Mouse (Mus musculus): ENCODE data around the gene Ccdc96. TPM values are rescaled to one million over a fixed set of nuclear protein-coding genes. Genes with fewer than 3 reads are reported as not detected.

Gene Ccdc96
- polyA plus RNA-seq, 1 experiment from 2014 or later = 0.30 TPM

GRCm38 (mm10) chr5:36465889-36466288 lies 18.5 kb upstream of the Ccdc96 start:
- Histone ChIP-seq H3K9ac (ENCODE audit: low read length) (peak overlapping the region; percentile 89), H3K36me3 (ENCODE audit: control insufficient read depth, insufficient read depth, low read length) (peaks cover 12% of the 10 kb centered on the region; the same call in 1 of the 2 replicates), H3K4me2 (ENCODE audit: low read depth, low read length) (peak overlapping the region; percentile 88), H3K4me3 (replicated peaks; ENCODE audit: low read length) (peak overlapping the region; percentile 94), H3K27ac (ENCODE audit: low read length) (no peak overlapping the region), H3K9me3 (replicated peaks; ENCODE audit: control insufficient read depth, low read length) (no peaks in the 10 kb centered on the region), H3K4me1 (ENCODE audit: control insufficient read depth, insufficient read depth, low read length) (peaks cover 9% of the 10 kb centered on the region), H3K27me3 (ENCODE audit: control insufficient read depth, insufficient read depth, low read length) (no peaks in the 10 kb centered on the region)
- ATAC-seq (ENCODE audit: insufficient read depth, low FRiP score) = no peak
- WGBS = 19% methylated on average over 8 of the region's 8 CpGs

- Histone ChIP-seq H3K27me3 (ENCODE audit: control insufficient read depth, insufficient read depth, low read length) (no peaks in the 10 kb centered on the region), H3K9ac (ENCODE audit: low read length) (no peak overlapping the region), H3K27ac (ENCODE audit: low read length) (no peak overlapping the region), H3K4me2 (ENCODE audit: low read depth, low read length) (no peak overlapping the region), H3K36me3 (ENCODE audit: control insufficient read depth, insufficient read depth, low read length) (peaks cover 18% of the 10 kb centered on the region), H3K9me3 (replicated peaks; ENCODE audit: control insufficient read depth, low read length) (no peaks in the 10 kb centered on the region), H3K4me1 (ENCODE audit: control insufficient read depth, insufficient read depth, low read length) (peaks cover under 1% of the 10 kb centered on the region), H3K4me3 (replicated peaks; ENCODE audit: low read length) (no peak overlapping the region)
- no peak for ATAC-seq (ENCODE audit: insufficient read depth, low FRiP score)
- WGBS = 90% methylated on average over 8 of the region's 8 CpGs
These were observed 13.2 kb upstream of the Ccdc96 start for GRCm38 (mm10) chr5:36471206-36471605.

GRCm38 (mm10) chr5:36472876-36473655 lies 11.3 kb upstream of the Ccdc96 start:
- no peak overlapping the region for H3K4me2 ChIP-seq (ENCODE audit: low read depth, low read length)
- H3K4me3 ChIP-seq (replicated peaks; ENCODE audit: low read length) = no peak overlapping the region
- H3K4me1 ChIP-seq (ENCODE audit: control insufficient read depth, insufficient read depth, low read length) = no peaks in the 10 kb centered on the region
- no peaks in the 10 kb centered on the region for H3K9me3 ChIP-seq (replicated peaks; ENCODE audit: control insufficient read depth, low read length)
- H3K36me3 ChIP-seq (ENCODE audit: control insufficient read depth, insufficient read depth, low read length) = peaks cover 18% of the 10 kb centered on the region
- no peak overlapping the region for H3K9ac ChIP-seq (ENCODE audit: low read length)
- no peak for ATAC-seq (ENCODE audit: insufficient read depth, low FRiP score)
- H3K27ac ChIP-seq (ENCODE audit: low read length) = no peak overlapping the region
- no peaks in the 10 kb centered on the region for H3K27me3 ChIP-seq (ENCODE audit: control insufficient read depth, insufficient read depth, low read length)
- WGBS = 84% methylated on average over 4 of the region's 4 CpGs

GRCm38 (mm10) chr5:36474283-36474682 lies 10.1 kb upstream of the Ccdc96 start:
- no peak overlapping the region for H3K4me3 ChIP-seq (replicated peaks; ENCODE audit: low read length)
- 82% methylated on average over 5 of the region's 5 CpGs for WGBS

GRCm38 (mm10) chr5:36477486-36477885 lies 6.9 kb upstream of the Ccdc96 start:
- 80% methylated on average over 3 of the region's 3 CpGs for WGBS
- no peaks in the 10 kb centered on the region; the same call in 1 of the 2 replicates for H3K36me3 ChIP-seq (ENCODE audit: control insufficient read depth, insufficient read depth, low read length)
- H3K27ac ChIP-seq (ENCODE audit: low read length) = no peak overlapping the region
- no peak overlapping the region for H3K9ac ChIP-seq (ENCODE audit: low read length)
- no peaks in the 10 kb centered on the region for H3K27me3 ChIP-seq (ENCODE audit: control insufficient read depth, insufficient read depth, low read length)
- no peak overlapping the region for H3K4me3 ChIP-seq (replicated peaks; ENCODE audit: low read length)
- ATAC-seq (ENCODE audit: insufficient read depth, low FRiP score) = no peak
- no peak overlapping the region for H3K4me2 ChIP-seq (ENCODE audit: low read depth, low read length)
- H3K4me1 ChIP-seq (ENCODE audit: control insufficient read depth, insufficient read depth, low read length) = peaks cover 15% of the 10 kb centered on the region
- H3K9me3 ChIP-seq (replicated peaks; ENCODE audit: control insufficient read depth, low read length) = no peaks in the 10 kb centered on the region

More at GRCm38 (mm10) chr5:36474283-36474682, 10.1 kb upstream of the Ccdc96 start:
- Histone ChIP-seq H3K36me3 (ENCODE audit: control insufficient read depth, insufficient read depth, low read length) (peaks cover 18% of the 10 kb centered on the region), H3K27me3 (ENCODE audit: control insufficient read depth, insufficient read depth, low read length) (no peaks in the 10 kb centered on the region), H3K4me2 (ENCODE audit: low read depth, low read length) (no peak overlapping the region), H3K9ac (ENCODE audit: low read length) (no peak overlapping the region), H3K4me1 (ENCODE audit: control insufficient read depth, insufficient read depth, low read length) (no peaks in the 10 kb centered on the region), H3K27ac (ENCODE audit: low read length) (no peak overlapping the region), H3K9me3 (replicated peaks; ENCODE audit: control insufficient read depth, low read length) (no peaks in the 10 kb centered on the region)
- ATAC-seq (ENCODE audit: insufficient read depth, low FRiP score) = 0 out of 2 replicates have a peak, but pooled peaks have one; percentile 21

GRCm38 (mm10) chr5:36478540-36479420 lies 5.6 kb upstream of the Ccdc96 start:
- no peak overlapping the region for H3K4me3 ChIP-seq (replicated peaks; ENCODE audit: low read length)
- 85% methylated on average over 6 of the region's 6 CpGs for WGBS
- no peak for ATAC-seq (ENCODE audit: insufficient read depth, low FRiP score)
- H3K27ac ChIP-seq (ENCODE audit: low read length) = no peak overlapping the region
- H3K9me3 ChIP-seq (replicated peaks; ENCODE audit: control insufficient read depth, low read length) = no peaks in the 10 kb centered on the region
- H3K9ac ChIP-seq (ENCODE audit: low read length) = no peak overlapping the region
- H3K36me3 ChIP-seq (ENCODE audit: control insufficient read depth, insufficient read depth, low read length) = no peaks in the 10 kb centered on the region; the same call in 1 of the 2 replicates
- no peaks in the 10 kb centered on the region for H3K27me3 ChIP-seq (ENCODE audit: control insufficient read depth, insufficient read depth, low read length)
- H3K4me2 ChIP-seq (ENCODE audit: low read depth, low read length) = no peak overlapping the region
- H3K4me1 ChIP-seq (ENCODE audit: control insufficient read depth, insufficient read depth, low read length) = peaks cover 23% of the 10 kb centered on the region

GRCm38 (mm10) chr5:36479735-36480134 lies 4.7 kb upstream of the Ccdc96 start:
- Histone ChIP-seq H3K36me3 (ENCODE audit: control insufficient read depth, insufficient read depth, low read length) (no peaks in the 10 kb centered on the region), H3K4me2 (ENCODE audit: low read depth, low read length) (no peak overlapping the region), H3K4me1 (ENCODE audit: control insufficient read depth, insufficient read depth, low read length) (peaks cover 23% of the 10 kb centered on the region), H3K27ac (ENCODE audit: low read length) (no peak overlapping the region), H3K9ac (ENCODE audit: low read length) (no peak overlapping the region), H3K9me3 (replicated peaks; ENCODE audit: control insufficient read depth, low read length) (no peaks in the 10 kb centered on the region), H3K27me3 (ENCODE audit: control insufficient read depth, insufficient read depth, low read length) (no peaks in the 10 kb centered on the region), H3K4me3 (replicated peaks; ENCODE audit: low read length) (no peak overlapping the region)
- ATAC-seq (ENCODE audit: insufficient read depth, low FRiP score) = no peak
- 65% methylated on average over 2 of the region's 2 CpGs for WGBS

GRCm38 (mm10) chr5:36480398-36480797 lies 4.0 kb upstream of the Ccdc96 start:
- H3K36me3 ChIP-seq (ENCODE audit: control insufficient read depth, insufficient read depth, low read length) = no peaks in the 10 kb centered on the region
- peaks cover 4% of the 10 kb centered on the region for H3K27me3 ChIP-seq (ENCODE audit: control insufficient read depth, insufficient read depth, low read length)
- WGBS = 91% methylated on average over 4 of the region's 4 CpGs
- no peaks in the 10 kb centered on the region for H3K9me3 ChIP-seq (replicated peaks; ENCODE audit: control insufficient read depth, low read length)
- peaks cover 28% of the 10 kb centered on the region for H3K4me1 ChIP-seq (ENCODE audit: control insufficient read depth, insufficient read depth, low read length)
- no peak for ATAC-seq (ENCODE audit: insufficient read depth, low FRiP score)
- H3K27ac ChIP-seq (ENCODE audit: low read length) = no peak overlapping the region
- no peak overlapping the region for H3K4me3 ChIP-seq (replicated peaks; ENCODE audit: low read length)
- no peak overlapping the region for H3K4me2 ChIP-seq (ENCODE audit: low read depth, low read length)
- no peak overlapping the region for H3K9ac ChIP-seq (ENCODE audit: low read length)

GRCm38 (mm10) chr5:36481114-36481513 lies 3.3 kb upstream of the Ccdc96 start:
- no peak overlapping the region for H3K4me2 ChIP-seq (ENCODE audit: low read depth, low read length)
- 52% methylated on average over 1 of the region's 1 CpGs for WGBS
- H3K27me3 ChIP-seq (ENCODE audit: control insufficient read depth, insufficient read depth, low read length) = peaks cover 10% of the 10 kb centered on the region
- H3K9me3 ChIP-seq (replicated peaks; ENCODE audit: control insufficient read depth, low read length) = no peaks in the 10 kb centered on the region
- no peak overlapping the region for H3K27ac ChIP-seq (ENCODE audit: low read length)
- no peak for ATAC-seq (ENCODE audit: insufficient read depth, low FRiP score)
- H3K4me1 ChIP-seq (ENCODE audit: control insufficient read depth, insufficient read depth, low read length) = peaks cover 28% of the 10 kb centered on the region
- H3K36me3 ChIP-seq (ENCODE audit: control insufficient read depth, insufficient read depth, low read length) = no peaks in the 10 kb centered on the region
- no peak overlapping the region for H3K9ac ChIP-seq (ENCODE audit: low read length)
- H3K4me3 ChIP-seq (replicated peaks; ENCODE audit: low read length) = no peak overlapping the region
